Mouse (Mus musculus): Measurements from ENCODE around the gene Adamts18. TPM values are rescaled to one million over a fixed set of nuclear protein-coding genes. Genes with fewer than 3 reads are reported as not detected.
A peak's percentile ranks its signal among the peaks of the same experiment; 100 is the strongest.
"Not testable (repeated sequence)": the region's sequence is repeated elsewhere in the genome, so short reads cannot be mapped to it uniquely, and the experiment has no call there.

Adamts18 gene
- total RNA-seq, 2 experiments from 2014 or later, result 0.10 TPM; not detected in 1

DNA sequence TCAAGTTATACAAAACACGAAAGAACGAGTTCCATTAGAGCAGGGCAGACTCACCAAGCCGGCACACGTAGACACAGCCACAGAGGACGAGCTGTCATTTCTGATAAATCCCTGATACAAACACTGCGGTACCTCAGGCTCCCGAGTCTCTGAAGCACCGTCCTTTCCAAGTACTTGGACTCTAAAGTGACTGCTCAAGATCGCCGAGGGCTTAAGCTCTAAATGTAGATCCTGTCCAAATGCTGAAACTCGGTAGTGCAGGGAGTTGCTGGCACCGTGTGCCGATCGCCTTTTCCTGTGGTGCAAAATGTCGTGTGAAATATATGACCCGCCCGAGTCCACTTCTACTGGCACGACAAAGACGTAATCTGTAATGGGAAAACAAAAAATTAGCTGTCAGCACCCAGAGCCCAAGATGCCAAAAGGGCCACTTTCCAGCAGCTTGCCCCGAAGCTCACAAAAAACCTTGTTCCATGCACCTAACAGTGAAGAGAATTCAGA lies 3.7 kb downstream of the Adamts18 start:
- DNase-seq, result no peak
- intact Hi-C loops (cut with DNase I), result no loop called here

DNA sequence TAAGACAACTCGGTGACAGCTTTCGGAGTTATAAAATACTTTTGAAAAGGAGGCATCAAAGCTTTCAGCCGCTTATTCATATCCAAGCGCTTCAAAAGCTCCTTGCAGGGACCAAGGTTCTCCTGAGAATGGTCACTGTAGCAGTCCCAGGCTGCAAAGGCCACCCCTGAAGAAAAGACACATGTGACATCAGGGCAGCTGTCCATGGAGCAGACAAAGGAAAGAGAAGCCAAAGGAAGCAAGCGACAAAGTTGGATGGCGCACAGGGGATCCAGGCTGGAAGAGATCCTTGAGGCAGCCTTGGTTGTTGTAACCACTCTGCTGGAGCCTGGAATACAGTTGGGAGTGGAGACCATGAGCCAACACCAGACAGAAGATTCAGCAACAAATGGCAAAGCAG lies 10.3 kb downstream of the Adamts18 start:
- peak; percentile 60 to 63 for DNase-seq
- intact Hi-C loops (cut with DNase I), result no loop called here

DNA sequence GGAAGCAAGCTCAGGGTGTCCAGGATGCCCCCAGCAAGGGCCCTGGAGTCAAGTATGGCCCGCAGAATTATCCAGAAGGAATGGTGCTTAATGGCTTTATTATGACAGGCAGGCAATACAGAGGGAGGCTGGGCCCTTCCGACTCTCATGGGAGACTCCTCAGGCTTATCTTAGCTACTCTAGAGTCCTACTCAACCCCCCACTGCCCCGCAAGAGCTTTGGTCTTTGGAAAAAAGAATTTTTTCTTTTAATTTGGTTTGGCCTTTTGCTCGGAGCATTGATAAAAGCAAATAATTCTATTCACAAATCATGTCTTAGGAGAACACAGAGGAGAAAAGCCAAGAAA lies 11.0 kb downstream of the Adamts18 start:
- no peak for DNase-seq
- intact Hi-C loops (cut with DNase I), result no loop called here

DNA sequence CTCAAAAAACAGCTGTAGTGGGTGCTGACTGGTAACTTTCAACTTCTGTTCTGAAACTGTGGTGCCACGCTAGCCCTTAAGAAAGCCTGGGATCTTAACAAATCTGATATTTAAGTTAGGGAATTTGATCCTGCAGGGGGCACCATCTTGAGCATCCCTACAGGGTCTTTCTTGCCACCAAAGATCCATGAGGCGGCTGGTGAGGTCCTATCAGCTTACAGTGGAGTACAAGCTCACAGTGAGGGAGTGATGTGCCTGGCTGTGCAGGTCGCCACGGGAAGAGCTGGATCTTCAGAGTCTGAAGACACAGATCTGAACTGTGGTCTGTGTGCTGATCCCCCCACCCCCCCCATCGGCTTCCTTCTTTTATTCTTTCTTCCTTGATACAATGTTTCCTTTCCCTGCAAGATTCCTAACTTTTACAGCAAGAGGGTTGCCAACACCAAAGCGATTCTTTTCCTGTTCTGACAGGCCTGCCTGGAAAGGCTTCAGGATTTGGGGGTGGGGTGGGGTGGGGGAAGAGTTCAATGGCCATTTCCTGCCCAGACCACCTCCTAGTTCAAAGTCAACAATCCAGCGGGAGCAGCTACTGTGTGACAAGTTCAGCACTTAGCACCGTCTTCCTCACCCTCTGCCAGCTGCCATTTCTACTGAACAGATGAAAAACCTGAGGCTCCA lies 11.5 kb downstream of the Adamts18 start:
- intact Hi-C loops (cut with DNase I), result no loop called here
- DNase-seq, result no peak

DNA sequence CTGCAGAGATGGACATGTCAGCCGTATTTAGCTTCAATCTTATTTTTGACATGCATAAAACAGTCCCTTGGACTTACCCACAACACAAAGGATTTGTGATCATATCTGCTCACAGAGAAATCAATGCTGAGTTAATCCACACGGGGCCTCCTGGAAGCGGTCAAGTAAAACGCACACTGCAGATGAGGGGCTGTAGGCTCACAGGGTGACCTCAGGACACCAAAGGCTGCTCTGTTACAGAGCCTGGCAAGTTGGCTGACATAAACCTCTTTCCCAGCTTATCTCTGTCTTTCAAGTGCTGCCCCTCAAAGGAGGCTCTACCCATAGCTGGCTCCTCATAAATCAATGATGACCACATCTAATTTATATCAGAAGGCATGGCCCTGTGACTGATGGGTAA lies 14.9 kb downstream of the Adamts18 start:
- intact Hi-C loops (cut with DNase I), result no loop called here
- DNase-seq, result no peak

DNA sequence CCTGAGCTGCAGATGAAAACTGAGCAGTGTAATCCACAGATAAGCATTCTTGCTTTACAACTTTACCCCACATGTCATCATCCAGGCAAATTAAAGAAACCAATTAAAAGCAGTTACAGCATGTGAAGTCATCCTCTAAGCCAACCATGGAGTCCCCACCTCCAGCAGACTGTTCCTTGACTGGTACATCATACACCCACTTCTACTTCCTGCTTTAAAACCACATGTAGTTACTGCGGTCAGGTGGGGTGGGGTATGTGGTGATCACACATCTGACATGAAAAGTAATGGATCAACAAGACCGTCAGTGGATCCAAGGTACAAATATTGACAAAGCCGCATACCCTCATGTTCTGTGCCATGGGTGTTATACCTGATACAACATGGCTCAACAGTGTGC lies 21.3 kb downstream of the Adamts18 start:
- no peak for DNase-seq
- intact Hi-C loops (cut with DNase I), result no loop called here

DNA sequence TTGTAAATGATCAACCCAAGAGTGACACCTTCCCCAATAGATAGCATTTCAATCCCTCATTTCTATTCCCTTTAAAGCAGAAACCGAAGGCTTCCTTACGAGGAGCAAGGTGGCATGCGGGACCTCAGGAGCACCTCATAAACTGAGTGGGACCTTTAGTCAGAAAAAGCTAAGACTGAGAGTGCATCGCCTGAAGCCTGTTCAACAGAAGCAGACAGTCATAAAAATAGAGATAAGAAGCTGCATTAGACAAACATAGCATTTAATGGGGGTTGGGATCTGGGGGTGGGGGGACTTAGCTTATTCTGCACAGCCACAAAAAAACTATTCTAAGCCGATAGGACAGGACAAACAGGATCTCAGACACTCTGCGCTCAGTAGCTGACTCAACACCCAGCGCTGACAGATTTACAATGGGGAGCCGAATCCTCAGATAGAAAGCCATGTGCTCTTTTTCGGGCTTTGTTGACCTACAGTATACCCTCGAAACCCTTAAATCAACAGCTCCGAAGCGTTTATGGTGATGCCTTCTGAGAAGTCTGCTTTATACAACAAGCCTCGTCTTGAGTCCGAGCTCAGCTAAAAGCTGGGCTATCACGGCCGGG lies 27.5 kb downstream of the Adamts18 start:
- no peak for DNase-seq
- intact Hi-C loops (cut with DNase I), result no loop called here

GRCm38 (mm10) chr8:113813966-113814365 lies 34.6 kb downstream of the Adamts18 start:
- intact Hi-C loops (cut with DNase I), result no loop called here
- no peak for DNase-seq

- DNase-seq, result peak in 1 of 2 experiments; percentile 7
- intact Hi-C loops (cut with DNase I), result no loop called here
These were observed 37.0 kb downstream of the Adamts18 start for GRCm38 (mm10) chr8:113811521-113811920.

DNA sequence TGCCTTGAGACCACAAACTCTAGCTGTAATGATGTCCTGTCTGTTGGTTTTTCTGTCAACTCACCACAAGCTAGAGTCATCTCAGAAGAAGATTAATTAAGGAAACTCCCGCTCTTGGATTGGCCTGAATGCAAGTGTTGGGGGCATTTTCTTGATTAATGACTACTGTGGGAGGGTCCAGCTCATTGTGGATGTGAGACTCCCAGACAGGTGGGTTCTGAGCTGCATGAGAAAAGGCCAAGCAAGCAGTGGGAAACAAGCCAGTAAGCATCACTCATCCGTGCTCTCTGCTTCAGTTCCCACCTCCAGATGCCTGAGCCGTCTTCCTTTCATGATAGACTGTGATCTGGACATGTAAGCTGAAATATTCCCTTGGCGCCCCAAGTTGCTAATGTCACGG lies 38.6 kb downstream of the Adamts18 start:
- no peak for DNase-seq
- intact Hi-C loops (cut with DNase I), result no loop called here

- intact Hi-C loops (cut with DNase I), result no loop called here
- no peak for DNase-seq
These were observed 44.5 kb downstream of the Adamts18 start for GRCm38 (mm10) chr8:113803830-113804611.

DNA sequence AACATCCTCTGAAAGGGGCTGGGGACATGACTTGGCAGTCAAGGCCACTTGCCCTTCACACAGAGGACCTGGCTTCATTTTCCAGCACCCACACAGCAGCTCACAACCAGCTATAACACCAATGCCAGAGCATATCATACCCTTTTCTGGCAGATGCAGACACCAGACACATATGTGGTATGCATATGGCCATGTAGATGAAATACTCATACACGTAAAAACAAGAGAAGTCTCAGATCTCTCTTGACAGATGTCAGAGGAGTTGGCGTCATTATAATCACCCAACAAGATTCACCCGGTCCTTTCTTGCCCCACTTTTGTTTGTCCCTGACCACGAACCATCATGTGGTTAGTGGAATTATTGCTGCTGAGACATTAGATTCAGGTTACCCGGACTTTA lies 47.0 kb downstream of the Adamts18 start:
- no peak for DNase-seq
- intact Hi-C loops (cut with DNase I), result no loop called here

DNA sequence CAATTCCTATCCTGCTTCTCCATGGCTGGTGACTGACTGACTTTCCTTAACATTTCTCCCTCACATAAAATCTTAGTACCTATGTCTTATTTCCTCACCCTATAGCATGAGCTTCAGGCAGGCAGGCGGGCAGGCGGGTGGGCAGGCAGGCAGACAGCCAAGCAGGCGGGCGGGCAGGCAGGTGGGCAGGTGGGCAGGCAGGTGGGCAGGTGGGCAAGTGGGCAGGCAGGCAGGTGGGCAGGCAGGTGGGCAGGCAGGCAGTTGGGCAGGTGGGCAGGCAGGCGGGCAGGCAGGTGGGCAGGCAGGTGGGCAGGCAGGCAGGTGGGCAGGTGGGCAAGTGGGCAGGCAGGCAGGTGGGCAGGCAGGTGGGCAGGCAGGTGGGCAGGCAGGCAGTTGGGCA lies 48.0 kb downstream of the Adamts18 start:
- DNase-seq; intact Hi-C loops (cut with DNase I): not testable (repeated sequence)

DNA sequence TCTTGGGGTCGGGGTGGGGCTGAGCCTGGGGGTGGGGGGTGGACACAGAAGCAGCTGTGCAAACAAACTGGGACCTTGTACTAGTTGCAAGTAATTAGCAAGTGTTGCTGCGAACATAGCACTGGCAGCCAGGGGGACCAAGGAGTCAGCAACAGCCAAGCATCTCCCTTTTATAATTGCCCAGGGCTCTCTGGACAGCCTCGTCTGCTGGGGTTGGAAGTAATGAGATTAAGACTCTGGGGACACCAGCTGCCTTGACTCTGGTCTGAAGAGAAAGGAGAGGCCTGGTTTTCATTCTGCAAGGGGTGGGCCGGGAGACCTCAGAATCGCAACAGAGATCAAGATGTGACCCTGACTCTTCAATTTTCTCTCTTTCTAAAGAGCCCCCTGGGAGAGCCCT lies 49.0 kb downstream of the Adamts18 start:
- peak in 1 of 2 experiments; percentile 11 for DNase-seq
- intact Hi-C loops (cut with DNase I), result no loop called here

- intact Hi-C loops (cut with DNase I), result no loop called here
- DNase-seq, result peak; percentile 78 to 80
These were observed 56.7 kb downstream of the Adamts18 start for GRCm38 (mm10) chr8:113791856-113792255.

DNA sequence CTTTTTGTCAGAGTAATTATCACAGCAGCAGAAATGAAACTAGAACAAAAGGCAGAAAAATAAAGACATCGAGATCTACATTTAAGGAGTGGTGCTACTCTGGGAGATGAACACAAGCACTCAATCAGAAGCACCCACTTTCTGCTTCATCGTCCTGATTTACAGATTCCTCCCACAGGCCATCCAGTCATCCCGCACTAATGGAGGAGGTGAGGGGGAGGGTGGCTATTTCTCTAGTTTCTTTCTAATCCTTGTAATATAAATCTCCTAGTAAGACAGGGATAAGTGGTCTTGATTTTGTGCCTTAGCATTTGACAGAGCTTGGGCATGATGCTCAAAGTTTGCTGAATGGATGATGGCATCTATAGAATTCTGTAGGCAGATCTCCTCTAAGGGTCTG lies 57.5 kb downstream of the Adamts18 start:
- intact Hi-C loops (cut with DNase I), result no loop called here
- no peak for DNase-seq

DNA sequence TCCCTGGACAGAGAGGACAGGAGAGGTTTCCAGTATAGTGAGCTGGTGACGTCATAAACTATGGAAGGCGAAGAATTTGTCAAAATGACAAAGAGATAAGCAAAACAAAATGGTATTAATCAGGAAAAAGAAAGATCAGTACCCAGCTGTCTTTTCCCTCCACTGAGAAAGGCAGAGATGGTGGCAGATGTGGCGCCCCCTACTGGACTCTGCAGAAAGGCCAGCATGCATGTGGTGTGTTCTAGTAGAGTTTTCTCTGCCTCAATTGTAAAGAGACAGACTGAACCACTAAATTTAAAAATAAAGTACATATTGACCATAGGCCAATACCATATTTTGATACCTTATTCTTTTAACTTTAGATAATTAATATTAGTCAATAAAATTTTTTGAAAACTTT lies 64.8 kb downstream of the Adamts18 start:
- no peak for DNase-seq
- intact Hi-C loops (cut with DNase I), result no loop called here

- intact Hi-C loops (cut with DNase I), result no loop called here
- DNase-seq, result no peak
These were observed 67.0 kb downstream of the Adamts18 start for GRCm38 (mm10) chr8:113781554-113781953.

- no peak for DNase-seq
- intact Hi-C loops (cut with DNase I), result no loop called here
These were observed 73.2 kb downstream of the Adamts18 start for GRCm38 (mm10) chr8:113775361-113775760.

GRCm38 (mm10) chr8:113768861-113769410 lies 79.6 kb downstream of the Adamts18 start:
- intact Hi-C loops (cut with DNase I), result no loop called here
- DNase-seq, result no peak

GRCm38 (mm10) chr8:113765121-113765520 lies 83.4 kb downstream of the Adamts18 start:
- no peak for DNase-seq
- intact Hi-C loops (cut with DNase I), result no loop called here
